Mouse (Mus musculus): ENCODE data around the gene Tmem260.

DNA sequence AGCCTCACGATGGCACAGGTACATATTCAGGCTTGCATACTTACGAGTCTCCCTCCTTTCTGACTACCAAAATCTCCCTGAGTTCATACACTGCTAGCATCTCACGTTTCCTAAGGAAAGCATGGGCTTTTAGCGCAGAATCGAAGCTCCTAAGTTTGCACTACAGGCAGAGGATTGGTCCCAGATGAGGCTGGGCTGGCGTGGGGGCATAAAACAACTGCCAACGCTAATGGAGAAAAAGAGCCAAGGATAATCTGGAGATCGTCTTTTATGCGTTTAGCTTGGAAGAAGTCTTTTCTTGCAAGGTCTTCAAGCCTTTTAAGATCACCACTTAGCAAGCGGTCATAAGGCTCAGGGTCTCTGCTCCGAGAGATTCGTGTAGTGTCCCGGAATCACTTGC, 39.8 kb upstream of the Tmem260 start:
- TF ChIP-seq CTCF (IDR thresholded peaks at IDR 0.05; ENCODE audit: low read depth, low read length) (no peak), GATA1 (IDR thresholded peaks at IDR 0.05; ENCODE audit: borderline replicate concordance, low read length) (no peak), POLR2AphosphoS5 (IDR thresholded peaks at IDR 0.05; ENCODE audit: insufficient replicate concordance, low read depth, low read length) (no peak), TAL1 (conservative IDR thresholded peaks at IDR 0.05; ENCODE audit: low read depth, low read length) (no peak)

Measured in G1E (cell line).